Mouse (Mus musculus): ENCODE data around the gene Pde4dip. TPM values are rescaled to one million over a fixed set of nuclear protein-coding genes. Genes with fewer than 3 reads are reported as not detected.
A peak's percentile ranks its signal among the peaks of the same experiment; 100 is the strongest.

Pde4dip gene
- 9.7 and 12.9 TPM in 2 replicates for total RNA-seq (2017)

GRCm38 (mm10) chr3:97888168-97888901 lies at the start of gene Pde4dip:
Gene Pde4dip, minus strand, starts transcription at chr3:97888707.
- peak; percentile 42; a peak in 2 of 4 replicates for ATAC-seq (replicated peaks in 1 of 2; ENCODE audit: insufficient read depth in 1 of 2, low FRiP score in 2 of 2, low TSS enrichment in 1 of 2, low read depth in 1 of 2, poor library complexity in 2 of 2, severe bottlenecking in 2 of 2)

GRCm38 (mm10) chr3:97937945-97938266 lies 49.4 kb upstream of the Pde4dip start:
- ATAC-seq (replicated peaks in 1 of 2; ENCODE audit: insufficient read depth in 1 of 2, low FRiP score in 2 of 2, low TSS enrichment in 1 of 2, low read depth in 1 of 2, poor library complexity in 2 of 2, severe bottlenecking in 2 of 2): no peak

GRCm38 (mm10) chr3:97937068-97937944 lies 48.8 kb upstream of the Pde4dip start:
- ATAC-seq (replicated peaks in 1 of 2; ENCODE audit: insufficient read depth in 1 of 2, low FRiP score in 2 of 2, low TSS enrichment in 1 of 2, low read depth in 1 of 2, poor library complexity in 2 of 2, severe bottlenecking in 2 of 2): peak; percentile 38 to 44

- ATAC-seq (replicated peaks in 1 of 2; ENCODE audit: insufficient read depth in 1 of 2, low FRiP score in 2 of 2, low TSS enrichment in 1 of 2, low read depth in 1 of 2, poor library complexity in 2 of 2, severe bottlenecking in 2 of 2): no peak
Measured at GRCm38 (mm10) chr3:97934331-97935300, 46.1 kb upstream of the Pde4dip start.

GRCm38 (mm10) chr3:97933811-97934210 lies 45.3 kb upstream of the Pde4dip start:
- no peak for ATAC-seq (replicated peaks in 1 of 2; ENCODE audit: insufficient read depth in 1 of 2, low FRiP score in 2 of 2, low TSS enrichment in 1 of 2, low read depth in 1 of 2, poor library complexity in 2 of 2, severe bottlenecking in 2 of 2)

- peak; percentile 27 to 28; a peak in 2 of 4 replicates for ATAC-seq (replicated peaks in 1 of 2; ENCODE audit: insufficient read depth in 1 of 2, low FRiP score in 2 of 2, low TSS enrichment in 1 of 2, low read depth in 1 of 2, poor library complexity in 2 of 2, severe bottlenecking in 2 of 2)
Measured at GRCm38 (mm10) chr3:97933251-97933650, 44.7 kb upstream of the Pde4dip start.

GRCm38 (mm10) chr3:97932771-97933170 lies 44.3 kb upstream of the Pde4dip start:
- no peak for ATAC-seq (replicated peaks in 1 of 2; ENCODE audit: insufficient read depth in 1 of 2, low FRiP score in 2 of 2, low TSS enrichment in 1 of 2, low read depth in 1 of 2, poor library complexity in 2 of 2, severe bottlenecking in 2 of 2)

DNA sequence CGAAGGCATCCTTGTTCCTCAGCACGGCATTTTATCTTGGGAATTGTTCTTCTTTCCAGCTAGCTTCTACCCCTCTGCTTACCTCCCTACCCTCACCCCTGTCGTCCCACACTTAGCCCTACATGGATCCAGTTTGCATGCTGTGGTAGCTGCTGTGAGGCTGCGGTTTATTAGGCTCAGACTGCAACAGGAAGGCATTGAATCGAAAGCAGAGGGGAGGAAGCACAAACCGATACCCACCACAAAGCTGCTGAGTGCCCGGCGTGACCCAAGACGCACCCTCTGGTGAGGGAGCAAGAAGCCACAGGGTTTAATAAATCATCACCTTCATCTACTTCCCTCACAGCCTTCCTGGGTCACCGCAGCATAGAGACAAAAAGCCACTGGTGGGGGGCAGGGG lies 43.6 kb upstream of the Pde4dip start:
- ATAC-seq (replicated peaks in 1 of 2; ENCODE audit: insufficient read depth in 1 of 2, low FRiP score in 2 of 2, low TSS enrichment in 1 of 2, low read depth in 1 of 2, poor library complexity in 2 of 2, severe bottlenecking in 2 of 2): peak; percentile 78 to 88

- peak; percentile 29 to 30; a peak in 3 of 4 replicates for ATAC-seq (replicated peaks in 1 of 2; ENCODE audit: insufficient read depth in 1 of 2, low FRiP score in 2 of 2, low TSS enrichment in 1 of 2, low read depth in 1 of 2, poor library complexity in 2 of 2, severe bottlenecking in 2 of 2)
Measured at GRCm38 (mm10) chr3:97931310-97931885, 42.9 kb upstream of the Pde4dip start.

DNA sequence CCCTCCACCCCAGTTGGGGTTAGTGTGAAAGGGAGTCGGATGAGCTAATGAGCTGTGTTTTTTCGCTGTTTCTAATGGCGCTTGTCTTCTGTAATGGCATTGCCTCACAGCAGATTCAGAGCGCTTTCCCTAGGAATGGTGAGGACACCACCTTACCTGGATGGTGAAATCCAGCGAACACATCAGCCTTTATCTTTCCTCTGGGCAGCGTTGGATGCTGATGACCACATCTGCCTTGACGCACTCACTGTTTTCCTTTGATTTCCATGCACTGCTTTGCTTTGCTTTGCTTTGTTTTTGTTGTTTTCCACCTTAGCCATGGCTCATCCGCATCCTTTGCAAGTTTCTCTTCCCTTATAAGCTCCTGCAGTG lies 42.3 kb upstream of the Pde4dip start:
- no peak for ATAC-seq (replicated peaks in 1 of 2; ENCODE audit: insufficient read depth in 1 of 2, low FRiP score in 2 of 2, low TSS enrichment in 1 of 2, low read depth in 1 of 2, poor library complexity in 2 of 2, severe bottlenecking in 2 of 2)

GRCm38 (mm10) chr3:97930141-97930786 lies 41.8 kb upstream of the Pde4dip start:
- ATAC-seq (replicated peaks in 1 of 2; ENCODE audit: insufficient read depth in 1 of 2, low FRiP score in 2 of 2, low TSS enrichment in 1 of 2, low read depth in 1 of 2, poor library complexity in 2 of 2, severe bottlenecking in 2 of 2): no peak

GRCm38 (mm10) chr3:97928968-97929858 lies 40.7 kb upstream of the Pde4dip start:
- ATAC-seq (replicated peaks in 1 of 2; ENCODE audit: insufficient read depth in 1 of 2, low FRiP score in 2 of 2, low TSS enrichment in 1 of 2, low read depth in 1 of 2, poor library complexity in 2 of 2, severe bottlenecking in 2 of 2): peak in 1 of 2 experiments; percentile 12; a peak in 1 of 4 replicates

DNA sequence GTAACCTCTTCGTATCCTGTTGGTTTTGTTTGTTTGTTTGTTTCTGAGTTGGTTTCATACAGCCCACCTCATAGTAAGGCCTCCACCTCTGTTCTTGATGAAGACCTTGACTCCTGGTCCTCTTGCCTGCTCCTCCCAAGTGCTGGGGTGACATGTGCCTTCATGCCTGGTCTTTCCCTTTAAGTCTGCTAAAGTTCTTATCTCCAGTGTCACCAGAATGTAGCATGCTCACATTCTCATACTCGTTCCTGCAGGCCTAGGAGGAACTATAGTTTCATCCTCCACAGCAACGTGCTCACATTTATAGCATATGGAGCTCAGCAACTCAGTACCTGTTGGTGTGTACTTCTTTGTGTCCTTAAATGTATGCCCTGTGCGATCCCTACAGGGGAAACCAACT lies 38.8 kb upstream of the Pde4dip start:
- ATAC-seq (replicated peaks in 1 of 2; ENCODE audit: insufficient read depth in 1 of 2, low FRiP score in 2 of 2, low TSS enrichment in 1 of 2, low read depth in 1 of 2, poor library complexity in 2 of 2, severe bottlenecking in 2 of 2): no peak

GRCm38 (mm10) chr3:97925246-97925645 lies 36.7 kb upstream of the Pde4dip start:
- ATAC-seq (replicated peaks in 1 of 2; ENCODE audit: insufficient read depth in 1 of 2, low FRiP score in 2 of 2, low TSS enrichment in 1 of 2, low read depth in 1 of 2, poor library complexity in 2 of 2, severe bottlenecking in 2 of 2): no peak

- no peak; a peak in 1 of 4 replicates for ATAC-seq (replicated peaks in 1 of 2; ENCODE audit: insufficient read depth in 1 of 2, low FRiP score in 2 of 2, low TSS enrichment in 1 of 2, low read depth in 1 of 2, poor library complexity in 2 of 2, severe bottlenecking in 2 of 2)
Measured at GRCm38 (mm10) chr3:97918885-97919550, 30.5 kb upstream of the Pde4dip start.

Data from hematopoietic stem cell, adult 5-6 weeks (primary cell).